Mouse (Mus musculus) embryonic facial prominence, embryonic 14.5 days (tissue): ENCODE data around the gene Dnaja2. TPM values are rescaled to one million over a fixed set of nuclear protein-coding genes. Genes with fewer than 3 reads are reported as not detected.
A peak's percentile ranks its signal among the peaks of the same experiment; 100 is the strongest.

ENCODE experiments used
- ATAC-seq: fragments of 200-750 bp; cut with Nextera tagmentation; 2 replicates; pipeline ENCODE4 v1.8.0; 2017; ENCODE audit warnings: low read depth, moderate number of reproducible peaks, moderate TSS enrichment
- DNase-seq: peaks from one replicate; pipeline ENCODE4 v3.0.0-alpha.2; 2015; ENCODE audit warnings: low spot score
- H3K27ac ChIP-seq: fragments of 300-500 bp; sonication (generic); replicated peaks from 2 replicates; pipeline ENCODE4 v1.5.1; 2014; ENCODE audit warnings: low read depth, mild to moderate bottlenecking, low read length, moderate library complexity
- H3K27me3 ChIP-seq: fragments of 300-500 bp; sonication (generic); replicated peaks from 2 replicates; pipeline ENCODE4 v1.6.1; 2014; ENCODE audit warnings: low read length; ENCODE audit not compliant: control insufficient read depth, insufficient read depth
- H3K36me3 ChIP-seq: fragments of 300-500 bp; sonication (generic); 2 replicates; pipeline ENCODE4 v1.6.1; 2014; ENCODE audit warnings: low read length, mixed read lengths; ENCODE audit not compliant: control insufficient read depth, insufficient read depth
- H3K4me1 ChIP-seq: fragments of 300-500 bp; sonication (generic); 2 replicates; pipeline ENCODE4 v1.6.1; 2014; ENCODE audit warnings: antibody characterized with exemption, low read length; ENCODE audit not compliant: control insufficient read depth, insufficient read depth
- H3K4me2 ChIP-seq: fragments of 300-500 bp; sonication (generic); 2 replicates; pipeline ENCODE4 v1.6.1; 2014; ENCODE audit warnings: low read depth, mild to moderate bottlenecking, low read length, moderate library complexity, mixed read lengths
- H3K4me3 ChIP-seq: fragments of 300-500 bp; sonication (generic); 2 replicates; pipeline ENCODE4 v1.5.1; 2014; ENCODE audit warnings: low read depth, mild to moderate bottlenecking, low read length
- H3K9ac ChIP-seq: fragments of 300-500 bp; sonication (generic); 2 replicates; pipeline ENCODE4 v1.6.1; 2014; ENCODE audit warnings: low read depth, mild to moderate bottlenecking, low read length, moderate library complexity, mixed read lengths
- H3K9me3 ChIP-seq: fragments of 300-500 bp; sonication (generic); 2 replicates; pipeline ENCODE4 v1.6.1; 2016; ENCODE audit warnings: low read length; ENCODE audit not compliant: control insufficient read depth
- WGBS: fragments of 180-500 bp; shearing (Covaris S2); extraction: QIAGEN DNeasy Blood & Tissue Kit; methylation state at CpG from one replicate; pipeline ENCODE4 v1.1.7; 2014; 5-methylcytosine and 5-hydroxymethylcytosine counted together
- polyA plus RNA-seq: library from polyadenylated mRNA; unstranded; fragments of >200 nt; fragmentation: Nextera tagmentation; extraction: Ambion mirVana; gene quantifications from 2 replicates; pipeline ENCODE4 v1.2.1, GENCODE M21; 2014

Gene Dnaja2
- polyA plus RNA-seq, 1 experiment from 2014 or later: 149 TPM

- ATAC-seq: no peak
- Histone ChIP-seq H3K27ac (no peak overlapping the region), H3K4me3 (no peak overlapping the region), H3K4me2 (no peak overlapping the region), H3K4me1 (no peaks in the 10 kb centered on the region), H3K36me3 (no peaks in the 10 kb centered on the region), H3K9ac (no peak overlapping the region), H3K9me3 (no peaks in the 10 kb centered on the region), H3K27me3 (no peaks in the 10 kb centered on the region)
- WGBS: 91% methylated on average over 8 of the region's 8 CpGs
- DNase-seq: no peak
These were observed 8.2 kb upstream of the Dnaja2 start for GRCm38 (mm10) chr8:85563336-85563735.

GRCm38 (mm10) chr8:85559966-85560365 is 4.8 kb upstream of the Dnaja2 start:
- Histone ChIP-seq H3K9ac (no peak overlapping the region), H3K27ac (no peak overlapping the region), H3K4me2 (no peak overlapping the region), H3K36me3 (no peaks in the 10 kb centered on the region), H3K9me3 (no peaks in the 10 kb centered on the region), H3K4me1 (0 out of 2 replicates have a peak, but pooled peaks cover 3% of the 10 kb centered on the region), H3K27me3 (no peaks in the 10 kb centered on the region), H3K4me3 (no peak overlapping the region)
- DNase-seq (no peak), ATAC-seq (no peak)
- WGBS: 63% methylated on average over 2 of the region's 2 CpGs

GRCm38 (mm10) chr8:85559201-85559600 is 4.1 kb upstream of the Dnaja2 start:
- DNase-seq (no peak), ATAC-seq (no peak)
- Histone ChIP-seq H3K27ac (no peak overlapping the region), H3K4me3 (no peak overlapping the region), H3K9me3 (no peaks in the 10 kb centered on the region), H3K27me3 (no peaks in the 10 kb centered on the region), H3K4me2 (no peak overlapping the region), H3K4me1 (peaks cover 3% of the 10 kb centered on the region; the same call in 1 of the 2 replicates), H3K9ac (no peak overlapping the region), H3K36me3 (no peaks in the 10 kb centered on the region)
- 96% methylated on average over 1 of the region's 1 CpGs for WGBS

GRCm38 (mm10) chr8:85557601-85557986 is 2.5 kb upstream of the Dnaja2 start:
- 34% methylated on average over 3 of the region's 3 CpGs for WGBS
- Histone ChIP-seq H3K4me3 (no peak overlapping the region), H3K4me1 (peaks cover 3% of the 10 kb centered on the region; the same call in 1 of the 2 replicates), H3K9me3 (no peaks in the 10 kb centered on the region), H3K27ac (no peak overlapping the region), H3K36me3 (peaks cover 6% of the 10 kb centered on the region), H3K4me2 (no peak overlapping the region), H3K27me3 (no peaks in the 10 kb centered on the region), H3K9ac (no peak overlapping the region)
- DNase-seq: peak; percentile 27
- no peak for ATAC-seq

GRCm38 (mm10) chr8:85556986-85557600 is 1.9 kb upstream of the Dnaja2 start:
- no peak overlapping the region for H3K27ac ChIP-seq
- ATAC-seq: no peak
- 34% methylated on average over 2 of the region's 2 CpGs for WGBS
- peaks cover 11% of the 10 kb centered on the region for H3K36me3 ChIP-seq
- no peak overlapping the region for H3K4me3 ChIP-seq
- no peak overlapping the region for H3K4me2 ChIP-seq
- no peaks in the 10 kb centered on the region for H3K9me3 ChIP-seq
- H3K4me1 ChIP-seq: peaks cover 3% of the 10 kb centered on the region; the same call in 1 of the 2 replicates
- no peaks in the 10 kb centered on the region for H3K27me3 ChIP-seq
- no peak overlapping the region for H3K9ac ChIP-seq
- no peak for DNase-seq

GRCm38 (mm10) chr8:85554391-85555180 is 558 bp downstream of the Dnaja2 start:
- Histone ChIP-seq H3K4me3 (peak overlapping the region; percentile 89), H3K27ac (peak overlapping the region; percentile 95), H3K9me3 (no peaks in the 10 kb centered on the region), H3K36me3 (peaks cover 36% of the 10 kb centered on the region), H3K4me2 (peak overlapping the region; percentile 87), H3K4me1 (peaks cover 3% of the 10 kb centered on the region; the same call in 1 of the 2 replicates), H3K9ac (peak overlapping the region; percentile 92), H3K27me3 (no peaks in the 10 kb centered on the region)
- WGBS: 1% methylated on average over 35 of the region's 66 CpGs
- ATAC-seq (peak; percentile 89), DNase-seq (peak; percentile 50)

GRCm38 (mm10) chr8:85551934-85552333 is 3.2 kb downstream of the Dnaja2 start:
- Histone ChIP-seq H3K36me3 (peaks cover 62% of the 10 kb centered on the region), H3K9me3 (no peaks in the 10 kb centered on the region), H3K27ac (no peak overlapping the region), H3K4me1 (peaks cover 3% of the 10 kb centered on the region; the same call in 1 of the 2 replicates), H3K4me2 (no peak overlapping the region), H3K4me3 (no peak overlapping the region), H3K27me3 (no peaks in the 10 kb centered on the region), H3K9ac (no peak overlapping the region)
- ATAC-seq: no peak
- WGBS: 100% methylated on average over 1 of the region's 1 CpGs
- DNase-seq: no peak

- peaks cover 76% of the 10 kb centered on the region for H3K36me3 ChIP-seq
- no peak overlapping the region for H3K4me3 ChIP-seq
- WGBS: 97% methylated on average over 2 of the region's 2 CpGs
- no peak for DNase-seq
- no peak for ATAC-seq
- H3K9me3 ChIP-seq: no peaks in the 10 kb centered on the region
- H3K27ac ChIP-seq: no peak overlapping the region
- no peaks in the 10 kb centered on the region for H3K27me3 ChIP-seq
- H3K9ac ChIP-seq: no peak overlapping the region
- no peaks in the 10 kb centered on the region for H3K4me1 ChIP-seq
- no peak overlapping the region for H3K4me2 ChIP-seq
These were observed 18.8 kb downstream of the Dnaja2 start for GRCm38 (mm10) chr8:85536332-85536731.
